Mouse (Mus musculus) hindbrain, embryonic 16.5 days (tissue): Measurements from ENCODE around the gene Capsl. TPM values are rescaled to one million over a fixed set of nuclear protein-coding genes. Genes with fewer than 3 reads are reported as not detected.

Source experiments
- ATAC-seq: fragments of 200-750 bp; cut with Nextera tagmentation; 2 replicates; pipeline ENCODE4 v1.8.0; 2017; ENCODE audit warnings: moderate TSS enrichment, moderate library complexity
- H3K27ac ChIP-seq: fragments of 300-500 bp; sonication (generic); 2 replicates; pipeline ENCODE4 v1.5.1; 2014; ENCODE audit warnings: low read depth, mild to moderate bottlenecking, control low read depth, low read length, moderate library complexity
- H3K27me3 ChIP-seq: fragments of 300-500 bp; sonication (generic); replicated peaks from 2 replicates; pipeline ENCODE4 v1.6.1; 2014; ENCODE audit warnings: low read length; ENCODE audit not compliant: control insufficient read depth, insufficient read depth
- H3K36me3 ChIP-seq: fragments of 300-500 bp; sonication (generic); 2 replicates; pipeline ENCODE4 v1.6.1; 2014; ENCODE audit warnings: mild to moderate bottlenecking, low read length, moderate library complexity, mixed read lengths; ENCODE audit not compliant: control insufficient read depth, insufficient read depth
- H3K4me1 ChIP-seq: fragments of 300-500 bp; sonication (generic); 2 replicates; pipeline ENCODE4 v1.6.1; 2014; ENCODE audit warnings: low read depth, low read length; ENCODE audit not compliant: control insufficient read depth, insufficient read depth
- H3K4me2 ChIP-seq: fragments of 300-500 bp; sonication (generic); 2 replicates; pipeline ENCODE4 v1.6.1; 2014; ENCODE audit warnings: mild to moderate bottlenecking, low read length, control low read depth, moderate library complexity
- H3K4me3 ChIP-seq: fragments of 300-500 bp; sonication (generic); 2 replicates; pipeline ENCODE4 v1.5.1; 2014; ENCODE audit warnings: mild to moderate bottlenecking, low read length, control low read depth, moderate library complexity
- H3K9ac ChIP-seq: fragments of 300-500 bp; sonication (generic); 2 replicates; pipeline ENCODE4 v1.6.1; 2014; ENCODE audit warnings: low read depth, mild to moderate bottlenecking, control low read depth, low read length, moderate library complexity
- H3K9me3 ChIP-seq: fragments of 300-500 bp; sonication (generic); 2 replicates; pipeline ENCODE4 v1.6.1; 2014; ENCODE audit warnings: mild to moderate bottlenecking, low read length, moderate library complexity; ENCODE audit not compliant: control insufficient read depth
- WGBS: fragments of 180-500 bp; shearing (Covaris S2); extraction: QIAGEN DNeasy Blood & Tissue Kit; methylation state at CpG from one replicate; pipeline ENCODE4 v1.1.7; 2014; 5-methylcytosine and 5-hydroxymethylcytosine counted together
- polyA plus RNA-seq: library from polyadenylated mRNA; unstranded; fragments of >200 nt; fragmentation: Nextera tagmentation; extraction: Ambion mirVana; gene quantifications from 2 replicates; pipeline ENCODE4 v1.2.1, GENCODE M21; 2015

Capsl gene
- 5.9 TPM in 2 replicates for polyA plus RNA-seq

- Histone ChIP-seq H3K9ac (no peak within 1 kb of the TSS), H3K9me3 (no peaks in the 10 kb centered on the region), H3K27ac (no peak within 1 kb of the TSS), H3K4me1 (no peaks in the 10 kb centered on the region), H3K4me3 (0 out of 2 replicates have a peak within 1 kb of the TSS, but pooled peaks have one; percentile 1), H3K27me3 (no peaks in the 10 kb centered on the region), H3K4me2 (peak within 1 kb of the TSS; percentile 24; the same call in 1 of the 2 replicates), H3K36me3 (no peaks in the 10 kb centered on the region)
- ATAC-seq, result peak; percentile 92
- WGBS, result 48% methylated on average over 12 of the region's 12 CpGs
Observed at GRCm38 (mm10) chr15:9435534-9436180, at the start of gene Capsl. Gene Capsl, plus strand, starts transcription at chr15:9436028.

DNA sequence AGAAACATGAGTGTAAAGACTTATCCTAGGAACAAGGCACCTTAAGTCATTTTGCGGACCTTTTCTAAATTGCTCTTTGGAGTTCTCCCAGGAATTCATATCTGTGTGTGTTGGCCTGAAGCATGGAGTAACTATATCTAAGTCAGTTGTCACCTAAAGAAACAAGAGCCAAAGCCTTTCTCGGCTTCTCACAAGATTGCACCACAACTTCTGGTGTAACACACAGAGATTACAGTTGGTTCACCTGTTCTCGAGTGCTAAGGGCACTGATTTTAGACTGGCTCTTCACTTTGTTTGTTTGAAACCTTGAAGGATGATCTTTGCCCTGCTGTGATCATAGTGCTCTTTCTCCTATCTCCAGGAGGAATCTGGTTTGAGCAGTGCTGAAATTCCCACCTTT, 26.4 kb upstream of the Capsl start:
- H3K9ac ChIP-seq, result no peak overlapping the region
- H3K4me1 ChIP-seq, result no peaks in the 10 kb centered on the region
- no peak overlapping the region for H3K27ac ChIP-seq
- no peak overlapping the region for H3K4me2 ChIP-seq
- 92% methylated on average over 3 of the region's 3 CpGs for WGBS
- H3K4me3 ChIP-seq, result no peak overlapping the region
- no peaks in the 10 kb centered on the region for H3K9me3 ChIP-seq
- H3K36me3 ChIP-seq, result no peaks in the 10 kb centered on the region
- no peaks in the 10 kb centered on the region for H3K27me3 ChIP-seq
- ATAC-seq, result no peak

GRCm38 (mm10) chr15:9421163-9421562, 14.7 kb upstream of the Capsl start:
- no peak for ATAC-seq
- Histone ChIP-seq H3K4me3 (no peak overlapping the region), H3K27ac (no peak overlapping the region), H3K36me3 (no peaks in the 10 kb centered on the region), H3K4me2 (no peak overlapping the region), H3K9ac (no peak overlapping the region), H3K4me1 (no peaks in the 10 kb centered on the region), H3K9me3 (no peaks in the 10 kb centered on the region), H3K27me3 (no peaks in the 10 kb centered on the region)

DNA sequence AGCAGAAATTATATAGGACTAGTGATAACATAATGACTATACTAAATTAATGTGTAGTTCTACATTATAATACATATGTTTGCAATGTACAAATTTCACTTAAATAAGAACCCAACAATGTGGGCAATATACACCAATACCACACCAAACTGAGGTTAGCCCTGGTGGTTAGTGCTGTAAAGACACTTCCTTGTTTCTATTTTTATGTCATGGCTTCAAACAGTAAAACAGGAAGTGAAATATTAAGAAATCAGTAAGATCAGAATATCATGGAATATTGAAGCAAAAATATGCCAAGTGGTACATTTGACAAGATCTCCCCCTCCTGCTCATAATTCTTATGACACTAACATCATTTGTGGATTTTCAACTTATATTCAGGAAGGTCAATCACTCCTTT, 8.0 kb upstream of the Capsl start:
- Histone ChIP-seq H3K27ac (no peak overlapping the region), H3K4me2 (no peak overlapping the region), H3K4me1 (no peaks in the 10 kb centered on the region), H3K4me3 (no peak overlapping the region), H3K9me3 (no peaks in the 10 kb centered on the region), H3K9ac (no peak overlapping the region), H3K36me3 (no peaks in the 10 kb centered on the region), H3K27me3 (no peaks in the 10 kb centered on the region)
- no peak for ATAC-seq

GRCm38 (mm10) chr15:9429843-9430242, 6.0 kb upstream of the Capsl start:
- Histone ChIP-seq H3K27me3 (no peaks in the 10 kb centered on the region), H3K27ac (no peak overlapping the region)
- ATAC-seq, result no peak

DNA sequence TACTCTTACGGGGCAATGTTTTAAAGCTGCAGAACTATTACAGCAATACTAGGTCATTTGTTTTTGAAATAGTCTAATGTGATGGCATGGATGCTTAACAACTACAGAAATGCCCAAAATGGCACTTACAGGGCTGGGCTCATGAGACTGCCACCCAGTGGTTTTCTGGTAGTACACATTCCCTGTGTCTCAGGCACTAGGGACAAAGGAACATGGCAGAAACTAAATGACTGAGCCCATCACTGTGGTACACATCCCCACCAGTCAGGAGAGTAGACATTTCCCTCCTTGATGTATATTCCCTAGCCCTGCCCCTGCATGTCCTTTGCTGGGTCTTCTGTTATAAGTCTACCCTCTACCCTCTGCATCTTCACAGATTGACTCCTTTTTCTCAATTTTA, 16.2 kb downstream of the Capsl start:
- H3K9me3 ChIP-seq, result no peaks in the 10 kb centered on the region
- H3K36me3 ChIP-seq, result no peaks in the 10 kb centered on the region

More at GRCm38 (mm10) chr15:9429843-9430242, 6.0 kb upstream of the Capsl start:
- Histone ChIP-seq H3K9me3 (no peaks in the 10 kb centered on the region), H3K9ac (no peak overlapping the region), H3K4me2 (no peak overlapping the region), H3K4me1 (no peaks in the 10 kb centered on the region), H3K4me3 (no peak overlapping the region), H3K36me3 (no peaks in the 10 kb centered on the region)
- WGBS, result 83% methylated on average over 3 of the region's 3 CpGs

DNA sequence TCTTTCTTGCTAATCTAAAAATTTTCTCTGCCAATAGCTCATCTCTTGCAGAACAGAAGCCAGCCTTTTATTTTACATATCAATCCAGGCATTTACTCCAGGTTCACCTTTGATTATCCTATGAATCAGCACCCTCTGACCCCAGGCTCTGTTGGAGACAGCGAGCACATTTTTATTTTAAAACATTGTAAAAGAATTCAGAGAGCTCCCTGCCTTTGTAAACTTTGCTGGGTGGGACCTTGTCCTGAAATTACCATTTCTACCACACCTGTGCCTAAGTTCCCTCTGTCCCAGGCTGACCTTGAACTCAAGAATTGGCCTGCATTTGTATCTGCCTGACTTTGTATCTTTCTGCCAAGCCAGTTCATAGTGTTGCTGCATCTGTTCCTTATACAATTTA, 17.0 kb downstream of the Capsl start:
- no peak overlapping the region for H3K4me2 ChIP-seq
- H3K4me1 ChIP-seq, result no peaks in the 10 kb centered on the region
- no peaks in the 10 kb centered on the region for H3K9me3 ChIP-seq
- no peak overlapping the region for H3K4me3 ChIP-seq
- no peak overlapping the region for H3K27ac ChIP-seq
- no peaks in the 10 kb centered on the region for H3K36me3 ChIP-seq
- H3K9ac ChIP-seq, result no peak overlapping the region
- no peak for ATAC-seq
- 33% methylated on average over 1 of the region's 1 CpGs for WGBS
- no peaks in the 10 kb centered on the region for H3K27me3 ChIP-seq

More for the DNA sequence above, 16.2 kb downstream of the Capsl start:
- H3K4me2 ChIP-seq, result no peak overlapping the region
- H3K27me3 ChIP-seq, result no peaks in the 10 kb centered on the region
- H3K9ac ChIP-seq, result no peak overlapping the region
- no peak overlapping the region for H3K27ac ChIP-seq
- ATAC-seq, result no peak
- H3K4me3 ChIP-seq, result no peak overlapping the region
- no peaks in the 10 kb centered on the region for H3K4me1 ChIP-seq
- 96% methylated on average over 1 of the region's 1 CpGs for WGBS

- no peak overlapping the region for H3K4me3 ChIP-seq
- no peaks in the 10 kb centered on the region for H3K36me3 ChIP-seq
- no peak overlapping the region for H3K4me2 ChIP-seq
- no peaks in the 10 kb centered on the region for H3K27me3 ChIP-seq
- 82% methylated on average over 4 of the region's 4 CpGs for WGBS
- no peak overlapping the region for H3K9ac ChIP-seq
- no peaks in the 10 kb centered on the region for H3K9me3 ChIP-seq
- H3K27ac ChIP-seq, result no peak overlapping the region
- peak; percentile 57 for ATAC-seq
- H3K4me1 ChIP-seq, result no peaks in the 10 kb centered on the region
Observed at GRCm38 (mm10) chr15:9454198-9454597, 18.4 kb downstream of the Capsl start.

DNA sequence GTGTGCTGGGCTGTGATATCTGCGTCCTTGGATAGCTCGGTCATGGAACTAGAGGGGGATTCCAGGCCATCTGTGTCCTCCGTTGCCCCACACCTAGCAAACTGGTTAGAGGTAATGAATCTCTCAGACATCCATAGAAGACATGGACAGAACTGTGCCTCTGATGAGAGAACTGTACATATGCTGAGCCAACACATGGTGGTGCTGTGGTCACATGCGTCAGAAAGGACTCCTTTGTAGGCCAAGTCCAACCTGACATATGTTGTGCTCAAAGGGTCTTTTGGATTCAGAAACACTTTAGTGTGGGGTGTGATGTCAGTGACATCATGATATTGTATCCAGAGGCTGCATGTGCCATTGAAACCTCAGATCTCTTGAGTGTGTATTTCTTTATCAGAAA, 19.4 kb downstream of the Capsl start:
- Histone ChIP-seq H3K4me1 (no peaks in the 10 kb centered on the region), H3K9ac (no peak overlapping the region), H3K27ac (no peak overlapping the region), H3K4me2 (no peak overlapping the region), H3K4me3 (no peak overlapping the region), H3K36me3 (no peaks in the 10 kb centered on the region), H3K27me3 (no peaks in the 10 kb centered on the region), H3K9me3 (no peaks in the 10 kb centered on the region)
- WGBS, result 73% methylated on average over 4 of the region's 4 CpGs
- ATAC-seq, result peak; percentile 97
